Mouse (Mus musculus): ENCODE measurements at regions not wholly inside any gene's neighbourhood (a gene's known extent, or its start where the extent isn't known, plus 50 kb on each side); places are given as distances from the start of the nearest gene placed in this dataset.

DNA sequence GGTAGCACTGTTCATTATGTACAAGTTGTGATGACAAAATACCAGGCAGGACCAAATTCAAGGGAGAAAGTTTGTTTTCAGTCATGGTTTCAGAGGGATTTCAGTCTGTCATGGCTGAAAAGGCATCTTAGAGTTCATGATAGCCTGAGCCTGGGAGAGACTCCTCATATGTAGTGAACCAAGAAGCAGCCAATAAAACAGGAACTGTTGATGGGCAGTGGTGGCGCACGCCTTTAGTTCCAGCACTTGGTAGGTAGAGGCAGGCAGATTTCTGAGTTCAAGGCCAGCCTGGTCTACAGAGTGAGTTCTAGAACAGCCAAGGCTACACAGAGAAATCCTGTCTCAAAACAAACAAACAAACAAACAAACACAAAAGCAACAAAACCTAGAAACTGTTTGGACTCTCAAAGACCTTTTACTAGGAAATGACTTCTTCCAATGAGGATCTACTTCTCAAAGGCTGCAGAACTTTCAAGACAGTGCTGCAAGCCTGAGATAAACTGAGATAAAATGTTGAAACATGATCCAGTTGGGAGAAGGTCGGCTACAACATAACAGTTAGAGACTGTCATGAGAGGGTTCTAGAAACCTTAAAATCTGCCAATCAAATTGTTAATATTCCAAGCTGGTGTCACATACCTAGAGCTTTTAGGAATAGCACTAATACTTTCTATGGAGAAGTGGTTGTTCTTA lies 817.5 kb upstream of the Lcorl start:
- TF ChIP-seq CTCF (IDR thresholded peaks at IDR 0.05; ENCODE audit: extremely low read depth, insufficient read length, insufficient replicate concordance, low read depth, low read length) (no peak), POLR2A (IDR thresholded peaks at IDR 0.05; ENCODE audit: low read depth, low read length) (no peak)
